Mouse (Mus musculus) retina, postnatal 1 day (tissue): ENCODE results near the gene Tmem82.
"Not testable (repeated sequence)": the region's sequence is repeated elsewhere in the genome, so short reads cannot be mapped to it uniquely, and the experiment has no call there.

Experiments used
- DNase-seq: peaks from one replicate; pipeline ENCODE4 v3.0.0-alpha.2; 2012

Gene Tmem82

GRCm38 (mm10) chr4:141573359-141573966, 45.0 kb downstream of the Tmem82 start:
- no peak for DNase-seq

DNA sequence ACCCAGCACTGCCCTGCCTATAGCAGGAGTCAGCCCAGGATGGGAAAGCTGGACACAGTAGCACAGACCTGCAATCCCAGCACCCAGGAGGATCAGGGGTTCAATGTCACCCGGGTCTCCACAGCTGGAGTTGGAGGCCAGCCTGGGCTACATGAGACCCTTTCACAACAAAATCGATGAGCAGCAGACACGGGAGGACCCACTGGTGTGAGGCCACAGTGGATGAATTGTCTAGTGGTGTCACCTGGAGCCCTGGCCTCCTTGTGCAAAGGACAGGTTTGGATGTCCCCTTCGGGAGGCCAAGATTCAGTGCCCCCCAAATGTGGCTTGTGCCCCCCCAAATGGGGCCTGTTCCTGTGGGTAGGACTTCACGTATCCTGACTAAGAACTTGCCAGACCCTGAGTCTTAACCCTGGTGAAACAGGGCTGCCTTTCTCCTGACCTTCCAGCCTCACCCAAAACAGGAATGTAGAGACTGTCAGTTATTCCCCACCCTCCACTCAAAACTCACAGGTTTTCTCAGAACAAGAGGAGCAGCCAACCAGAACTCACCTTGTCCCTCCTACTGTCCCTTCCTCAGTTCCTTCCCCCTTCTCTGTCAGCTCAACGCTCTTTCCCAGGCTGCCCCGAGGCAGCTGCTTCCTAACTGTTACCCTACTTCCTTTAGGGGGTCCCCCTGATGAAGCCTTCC, 45.6 kb downstream of the Tmem82 start:
- no peak for DNase-seq

- no peak for DNase-seq
Observed at GRCm38 (mm10) chr4:141571934-141572333, 46.5 kb downstream of the Tmem82 start.

DNA sequence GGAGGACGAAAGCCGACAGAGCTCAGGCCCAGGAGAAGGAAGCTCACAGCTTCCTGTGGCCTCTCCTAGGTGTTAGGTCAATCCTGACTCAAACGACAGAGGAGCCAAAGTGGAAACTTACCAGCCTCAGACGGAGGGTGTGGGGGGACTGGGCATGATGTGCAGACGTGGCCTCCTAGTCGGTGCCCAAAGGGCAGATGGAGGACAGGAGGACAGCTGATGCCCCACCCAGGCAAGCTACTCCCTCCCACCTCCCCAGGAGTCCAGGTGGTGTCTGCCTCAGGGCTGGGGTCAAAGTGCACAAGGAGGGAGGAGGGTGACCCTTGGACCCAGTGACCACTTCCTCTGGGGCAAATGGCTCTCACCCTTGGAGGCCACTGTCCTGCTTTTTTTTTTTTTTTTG, 47.1 kb downstream of the Tmem82 start:
- DNase-seq, result no peak

- DNase-seq, result no peak
Observed at GRCm38 (mm10) chr4:141570821-141571220, 47.6 kb downstream of the Tmem82 start.

DNA sequence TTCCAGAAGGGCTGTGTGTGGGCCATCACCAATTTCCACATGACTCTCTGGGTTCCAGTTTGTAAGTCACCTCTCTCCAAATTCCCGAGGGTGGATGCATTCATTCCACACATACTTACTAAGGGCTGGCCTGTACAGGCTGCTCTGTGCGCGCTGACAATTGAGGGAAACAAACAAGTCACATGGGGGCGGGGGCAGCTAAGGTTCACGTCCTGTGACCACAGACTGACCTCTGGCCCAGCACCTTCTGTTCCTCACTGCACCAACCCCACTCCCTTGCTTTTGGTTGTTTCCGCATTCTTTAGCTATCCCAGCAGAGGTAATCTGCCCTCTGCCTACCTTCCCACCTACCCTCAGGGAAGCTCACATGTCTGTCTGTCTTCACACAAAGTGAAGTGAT, 48.4 kb downstream of the Tmem82 start:
- no peak for DNase-seq

DNA sequence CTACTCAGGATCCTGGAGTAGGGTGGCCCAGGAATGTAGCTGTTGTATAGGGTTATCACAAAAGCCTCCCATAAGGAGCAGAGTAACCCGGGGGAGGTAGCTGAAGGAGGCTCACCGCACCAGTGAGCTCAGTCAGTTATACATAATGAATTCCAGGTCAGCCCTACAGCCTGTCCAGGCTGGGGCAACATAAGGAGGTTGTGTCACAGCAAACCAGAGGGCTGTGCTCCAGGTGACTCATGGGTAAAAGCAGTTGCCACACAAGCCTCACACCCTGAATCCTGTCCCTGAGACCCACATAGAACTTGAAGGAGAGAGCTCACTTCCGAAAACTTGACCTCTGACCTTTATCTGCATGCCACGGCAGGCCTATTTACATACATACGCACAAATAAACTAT, 49.5 kb downstream of the Tmem82 start:
- DNase-seq, result no peak

- DNase-seq, result not testable (repeated sequence)
Observed at GRCm38 (mm10) chr4:141567174-141567573, 51.3 kb downstream of the Tmem82 start.

- no peak for DNase-seq
Observed at GRCm38 (mm10) chr4:141566187-141566586, 52.2 kb downstream of the Tmem82 start.

GRCm38 (mm10) chr4:141565325-141565724, 53.1 kb downstream of the Tmem82 start:
- DNase-seq, result no peak

GRCm38 (mm10) chr4:141564660-141565059, 53.8 kb downstream of the Tmem82 start:
- no peak for DNase-seq

DNA sequence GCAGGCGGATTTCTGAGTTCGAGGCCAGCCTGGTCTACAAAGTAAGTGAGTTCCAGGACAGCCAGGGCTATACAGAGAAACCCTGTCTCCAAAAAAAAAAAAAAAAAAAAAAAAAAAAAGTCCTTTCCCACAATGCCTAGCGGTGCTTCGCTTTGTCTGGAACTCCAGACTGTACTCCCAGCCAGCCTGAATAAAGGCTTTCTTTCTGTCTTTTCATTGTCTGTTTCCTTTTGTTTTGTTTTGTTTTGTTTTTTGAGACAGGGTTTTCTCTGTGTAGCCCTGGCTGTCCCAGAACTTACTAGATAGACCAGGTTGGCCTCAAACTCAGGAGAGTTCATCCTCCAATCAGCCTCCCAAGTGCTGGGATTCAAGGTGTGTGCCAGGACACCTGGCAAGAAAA, 54.2 kb downstream of the Tmem82 start:
- DNase-seq, result peak; percentile 27
